Mouse (Mus musculus): ENCODE data around the gene Upf1. TPM values are rescaled to one million over a fixed set of nuclear protein-coding genes. Genes with fewer than 3 reads are reported as not detected.

Gene Upf1
- polyA plus RNA-seq, 1 experiment from 2014 or later, result 21.9 TPM

Other genes with a start within 250 kb of the Upf1 start
- gene Ncan, start 232.4 kb downstream of the Upf1 start, polyA plus RNA-seq (2016; fragmentation: Nextera tagmentation; extraction: Ambion mirVana), result 6.2 and 6.8 TPM in 2 replicates
- 32.0 and 33.4 TPM in 2 replicates for gene Nr2c2ap, start 221.9 kb downstream of the Upf1 start, polyA plus RNA-seq (2016; fragmentation: Nextera tagmentation; extraction: Ambion mirVana)
- gene Rfxank, start 214.1 kb downstream of the Upf1 start, polyA plus RNA-seq (2016; fragmentation: Nextera tagmentation; extraction: Ambion mirVana), result 22.4 and 25.2 TPM in 2 replicates
- gene Borcs8, start 213.8 kb downstream of the Upf1 start, polyA plus RNA-seq (2016; fragmentation: Nextera tagmentation; extraction: Ambion mirVana), result 45.8 and 46.8 TPM in 2 replicates
- gene Mef2b, start 213.6 kb downstream of the Upf1 start, polyA plus RNA-seq (2016; fragmentation: Nextera tagmentation; extraction: Ambion mirVana), result 0.69 and 0.70 TPM in 2 replicates
- 66.1 and 72.1 TPM in 2 replicates for gene Tmem161a, start 180.9 kb downstream of the Upf1 start, polyA plus RNA-seq (2016; fragmentation: Nextera tagmentation; extraction: Ambion mirVana)
- 2.6 and 2.9 TPM in 2 replicates for gene Slc25a42, start 141.0 kb downstream of the Upf1 start, polyA plus RNA-seq (2016; fragmentation: Nextera tagmentation; extraction: Ambion mirVana)
- 47.0 and 50.8 TPM in 2 replicates for gene Sugp2, start 119.1 kb downstream of the Upf1 start, polyA plus RNA-seq (2016; fragmentation: Nextera tagmentation; extraction: Ambion mirVana)
- 30.8 and 31.9 TPM in 2 replicates for gene Armc6, start 118.8 kb downstream of the Upf1 start, polyA plus RNA-seq (2016; fragmentation: Nextera tagmentation; extraction: Ambion mirVana)
- 121 and 130 TPM in 2 replicates for gene Homer3, start 70.5 kb downstream of the Upf1 start, polyA plus RNA-seq (2016; fragmentation: Nextera tagmentation; extraction: Ambion mirVana)
- 51.0 and 58.1 TPM in 2 replicates for gene Ddx49, start 50.8 kb downstream of the Upf1 start, polyA plus RNA-seq (2016; fragmentation: Nextera tagmentation; extraction: Ambion mirVana)
- gene Cope, start 50.8 kb downstream of the Upf1 start, polyA plus RNA-seq (2016; fragmentation: Nextera tagmentation; extraction: Ambion mirVana), result 293 and 297 TPM in 2 replicates
- gene Cers1, start 37.5 kb downstream of the Upf1 start, polyA plus RNA-seq (2016; fragmentation: Nextera tagmentation; extraction: Ambion mirVana), result 2.3 and 4.1 TPM in 2 replicates
- 5.6 and 5.7 TPM in 2 replicates for gene Gdf1, start 23.5 kb downstream of the Upf1 start, polyA plus RNA-seq (2016; fragmentation: Nextera tagmentation; extraction: Ambion mirVana)
- gene Comp, start 20.3 kb upstream of the Upf1 start, polyA plus RNA-seq (2016; fragmentation: Nextera tagmentation; extraction: Ambion mirVana), result 0.19 and 0.37 TPM in 2 replicates
- gene Crtc1, start 86.3 kb upstream of the Upf1 start, polyA plus RNA-seq (2016; fragmentation: Nextera tagmentation; extraction: Ambion mirVana), result 17.3 and 20.6 TPM in 2 replicates
- gene Klhl26, start 123.7 kb upstream of the Upf1 start, polyA plus RNA-seq (2016; fragmentation: Nextera tagmentation; extraction: Ambion mirVana), result 22.4 and 24.1 TPM in 2 replicates
- 28.3 and 29.4 TPM in 2 replicates for gene Tmem59l, start 134.1 kb upstream of the Upf1 start, polyA plus RNA-seq (2016; fragmentation: Nextera tagmentation; extraction: Ambion mirVana)
- gene Crlf1, start 139.9 kb upstream of the Upf1 start, polyA plus RNA-seq (2016; fragmentation: Nextera tagmentation; extraction: Ambion mirVana), result 103 and 116 TPM in 2 replicates
- 118 and 138 TPM in 2 replicates for gene Rex1bd, start 153.5 kb upstream of the Upf1 start, polyA plus RNA-seq (2016; fragmentation: Nextera tagmentation; extraction: Ambion mirVana)
- 908 and 951 TPM in 2 replicates for gene Uba52, start 157.5 kb upstream of the Upf1 start, polyA plus RNA-seq (2016; fragmentation: Nextera tagmentation; extraction: Ambion mirVana)
- gene Fkbp8, start 174.4 kb upstream of the Upf1 start, polyA plus RNA-seq (2016; fragmentation: Nextera tagmentation; extraction: Ambion mirVana), result 278 and 285 TPM in 2 replicates
- 49.7 and 51.0 TPM in 2 replicates for gene Kxd1, start 174.7 kb upstream of the Upf1 start, polyA plus RNA-seq (2016; fragmentation: Nextera tagmentation; extraction: Ambion mirVana)
- 20.8 and 21.1 TPM in 2 replicates for gene Ell, start 186.2 kb upstream of the Upf1 start, polyA plus RNA-seq (2016; fragmentation: Nextera tagmentation; extraction: Ambion mirVana)
- 184 and 187 TPM in 2 replicates for gene Isyna1, start 241.1 kb upstream of the Upf1 start, polyA plus RNA-seq (2016; fragmentation: Nextera tagmentation; extraction: Ambion mirVana)